Mouse (Mus musculus) left cerebral cortex, postnatal 10 days (tissue): ENCODE measurements at regions not wholly inside any gene's neighbourhood (a gene's known extent, or its start where the extent isn't known, plus 50 kb on each side); places are given as distances from the start of the nearest gene placed in this dataset.
A peak's percentile ranks its signal among the peaks of the same experiment; 100 is the strongest.
"Not testable (repeated sequence)": the region's sequence is repeated elsewhere in the genome, so short reads cannot be mapped to it uniquely, and the experiment has no call there.

ENCODE experiments used
- DNase-seq, 2 experiments: peaks; one replicate each; pipeline ENCODE4 v3.0.0; 2021 to 2022; ENCODE audit warnings: low spot score in 2 of 2, mixed read lengths in 1 of 2; ENCODE audit errors: extremely low spot score in 1 of 2
- intact Hi-C: fragments of 180-260 bp; cut with DNase I; formaldehyde crosslinking; loops from one replicate; pipeline ENCODE4 v1.15.1; 2025

DNA sequence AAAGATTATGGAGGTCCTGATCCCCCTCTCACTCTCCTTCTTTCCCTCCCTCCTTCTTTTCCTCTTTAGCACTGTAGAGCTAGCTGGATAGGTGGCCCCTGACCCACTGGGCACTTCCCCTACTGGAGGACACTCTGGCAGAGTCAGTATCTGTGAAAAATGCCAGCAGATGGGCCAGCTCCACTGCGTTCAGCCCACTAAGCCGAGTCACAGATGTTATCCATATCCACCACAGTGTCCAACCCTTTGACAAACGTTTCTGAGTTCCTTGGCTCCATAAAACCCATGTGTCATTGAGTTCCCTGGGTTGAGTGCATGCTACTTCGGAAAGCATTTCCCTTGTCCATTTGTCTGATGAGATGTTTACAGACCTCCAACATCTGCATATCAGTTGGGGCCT is 149.9 kb downstream of the Lyplal1 start:
- DNase-seq, result no peak
- intact Hi-C loops, result no loop called here

DNA sequence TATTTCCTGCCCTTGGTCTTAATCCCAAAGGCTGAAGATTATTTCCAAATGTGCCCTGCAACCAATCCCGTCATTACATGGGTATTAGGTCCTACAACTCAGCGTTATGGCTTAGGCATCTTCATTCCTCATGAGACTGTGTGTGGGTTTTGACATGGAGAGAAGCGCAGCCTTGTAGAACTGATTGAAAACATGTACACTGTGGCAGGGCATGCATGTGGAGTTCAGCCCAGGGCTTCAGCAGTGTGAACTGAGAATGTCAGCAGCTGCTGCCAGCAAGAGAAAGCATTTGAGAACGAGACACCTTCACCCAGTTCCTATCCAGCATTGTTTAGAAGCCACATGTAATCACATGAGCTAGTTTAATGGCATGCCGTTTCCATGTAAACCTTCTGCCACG is 149.3 kb downstream of the Lyplal1 start:
- no peak for DNase-seq
- intact Hi-C loops, result no loop called here

DNA sequence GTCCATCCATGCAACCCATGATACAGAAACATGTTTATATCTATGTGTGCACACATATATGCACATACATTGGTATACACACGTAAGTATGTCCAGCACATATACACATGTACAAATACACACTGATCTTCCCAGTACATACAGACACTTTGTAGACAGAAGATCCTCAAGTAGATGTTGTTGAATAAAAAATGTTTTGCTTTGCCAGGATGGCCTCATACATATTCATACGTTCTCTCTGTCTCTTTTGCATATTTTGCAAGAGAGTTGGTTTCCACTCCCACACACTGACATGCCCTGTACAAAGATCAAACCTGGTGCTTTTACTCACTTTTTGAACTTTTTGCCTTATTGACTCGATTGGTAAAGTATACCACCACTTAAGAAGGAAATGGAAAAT is 148.5 kb downstream of the Lyplal1 start:
- intact Hi-C loops, result no loop called here

DNA sequence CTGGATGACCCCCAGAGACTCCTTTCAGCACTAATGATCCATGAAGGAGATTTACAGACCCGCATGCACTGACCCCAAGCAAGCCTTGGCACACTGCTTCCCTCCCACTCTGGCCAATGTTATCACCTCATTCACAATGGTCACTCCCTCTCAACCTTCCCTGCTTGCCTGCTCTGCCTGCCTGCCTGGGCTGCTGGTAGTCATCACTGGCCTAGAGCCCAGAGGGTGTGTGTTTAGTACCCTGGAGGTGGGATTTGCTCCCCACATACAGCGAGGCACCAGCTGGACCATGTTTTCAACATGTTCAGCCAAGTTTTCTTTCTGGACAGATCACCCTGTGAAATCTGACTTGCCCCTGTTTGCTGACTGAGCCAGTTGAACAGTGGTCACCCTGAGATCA is 147.9 kb downstream of the Lyplal1 start:
- intact Hi-C loops, result no loop called here
- DNase-seq, result peak in 1 of 2 experiments; percentile 26

More for the DNA sequence above, 148.5 kb downstream of the Lyplal1 start:
- no peak for DNase-seq

- no peak for DNase-seq
- intact Hi-C loops, result no loop called here
Measured at GRCm38 (mm10) chr1:185977075-185977474, 140.0 kb downstream of the Lyplal1 start.

DNA sequence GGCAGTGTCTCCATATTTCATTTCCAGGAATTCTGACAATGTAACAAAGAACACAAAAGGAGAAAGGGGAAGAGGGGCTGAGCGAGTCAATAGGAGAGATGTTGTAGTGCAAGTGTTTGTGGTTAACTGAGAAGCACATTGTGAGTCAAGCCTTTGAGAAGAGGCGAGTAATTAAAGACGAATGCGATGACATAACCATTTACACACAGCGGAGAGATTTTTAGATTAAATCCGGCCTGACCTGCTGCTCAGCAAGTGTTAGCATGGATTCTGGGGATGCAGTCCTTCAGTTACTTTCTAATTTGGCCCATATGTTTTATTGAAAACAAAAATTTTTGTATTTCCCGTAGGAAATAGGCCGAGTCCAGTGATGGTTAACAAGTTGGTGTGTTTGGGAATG is 127.7 kb downstream of the Lyplal1 start:
- intact Hi-C loops, result no loop called here
- DNase-seq, result no peak

- DNase-seq, intact Hi-C loops: not testable (repeated sequence)
Measured at GRCm38 (mm10) chr1:186000066-186000465, 117.0 kb downstream of the Lyplal1 start.

GRCm38 (mm10) chr1:186013413-186013812 is 103.7 kb downstream of the Lyplal1 start:
- intact Hi-C loops, result no loop called here
- no peak for DNase-seq

DNA sequence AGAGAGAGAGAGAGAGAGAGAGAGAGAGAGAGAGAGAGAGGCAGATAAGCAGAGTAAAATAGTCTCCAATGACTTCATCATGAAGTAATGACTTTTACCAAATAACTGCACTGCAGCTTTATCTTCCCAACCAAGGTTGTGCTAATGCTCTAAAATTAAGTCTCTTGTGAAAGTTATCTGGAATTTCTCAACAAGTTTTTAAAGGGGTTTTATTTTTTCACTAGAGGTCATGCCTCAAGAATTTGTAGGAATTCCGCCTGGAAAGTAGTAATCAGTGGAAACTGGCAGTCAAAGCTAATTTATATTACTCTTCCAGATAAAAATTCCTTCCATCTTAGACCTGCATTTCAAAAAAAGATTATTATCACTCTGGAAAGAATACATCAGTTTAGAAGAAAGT is 102.9 kb downstream of the Lyplal1 start:
- intact Hi-C loops, result no loop called here

DNA sequence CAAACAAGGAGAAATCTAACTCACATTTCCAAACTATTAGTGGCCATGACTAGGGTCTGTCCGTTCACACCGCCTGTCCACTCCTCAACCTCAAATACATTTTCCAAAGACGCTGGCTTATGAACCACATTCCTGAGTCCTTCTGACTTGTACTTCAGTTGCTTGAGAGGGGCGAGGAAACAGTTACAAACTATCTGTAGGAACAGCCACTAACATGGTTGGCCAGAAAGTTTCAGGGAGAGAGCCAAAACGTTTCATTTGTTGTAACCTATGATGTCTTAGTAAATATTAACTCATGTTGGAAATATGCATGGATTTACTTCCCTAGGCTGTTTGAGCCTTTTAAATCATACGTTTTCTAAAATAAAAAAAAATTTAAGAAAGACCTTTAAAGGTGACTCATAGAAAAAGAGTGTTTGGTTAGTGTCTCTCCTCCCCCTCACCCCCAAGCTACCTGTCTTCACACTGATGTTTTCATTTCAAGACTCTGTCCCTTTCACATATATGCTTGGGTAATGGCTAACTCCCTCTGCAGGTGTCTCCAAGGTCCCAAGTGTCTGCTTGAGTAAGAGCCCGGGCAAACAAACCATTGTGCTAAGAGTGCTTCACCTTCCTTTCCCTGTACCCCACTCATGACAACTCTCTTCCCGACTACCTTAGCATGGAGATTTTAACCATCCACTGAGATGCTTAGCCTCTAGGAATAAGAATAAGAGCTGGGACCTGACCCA is 101.1 kb downstream of the Lyplal1 start:
- DNase-seq, result no peak
- intact Hi-C loops, result no loop called here

More for the DNA sequence above, 102.9 kb downstream of the Lyplal1 start:
- no peak for DNase-seq

- intact Hi-C loops, result no loop called here
- DNase-seq, result no peak
Measured at GRCm38 (mm10) chr1:186017547-186017946, 99.6 kb downstream of the Lyplal1 start.

- intact Hi-C loops, result no loop called here
- DNase-seq, result no peak
Measured at GRCm38 (mm10) chr1:186019511-186019910, 97.6 kb downstream of the Lyplal1 start.

GRCm38 (mm10) chr1:186031951-186032350 is 85.2 kb downstream of the Lyplal1 start:
- DNase-seq, result no peak
- intact Hi-C loops, result no loop called here

- intact Hi-C loops, result no loop called here
- DNase-seq, result no peak
Measured at GRCm38 (mm10) chr1:186034443-186034842, 82.7 kb downstream of the Lyplal1 start.
